Mouse (Mus musculus): ENCODE measurements around the gene Tmem97. TPM values are rescaled to one million over a fixed set of nuclear protein-coding genes. Genes with fewer than 3 reads are reported as not detected.

The Tmem97 gene
- total RNA-seq, 2 experiments from 2014 or later: 27.6 to 40.9 TPM

- no peak for DNase-seq (ENCODE audit: low spot score in 2 of 2)
Observed at GRCm38 (mm10) chr11:78515549-78516325, 34.8 kb downstream of the Tmem97 start.

- no peak for DNase-seq (ENCODE audit: low spot score in 2 of 2)
Observed at GRCm38 (mm10) chr11:78513106-78513790, 37.3 kb downstream of the Tmem97 start.

GRCm38 (mm10) chr11:78512025-78512957, 38.3 kb downstream of the Tmem97 start, which contains the start of the genes Tmem199 and Poldip2:
Gene Tmem199, minus strand, starts transcription at chr11:78512172.
Gene Poldip2, plus strand, starts transcription at chr11:78512193.
- peak; percentile 83 to 86 for DNase-seq (ENCODE audit: low spot score in 2 of 2)

GRCm38 (mm10) chr11:78509148-78509547, 41.4 kb downstream of the Tmem97 start:
- no peak for DNase-seq (ENCODE audit: low spot score in 2 of 2)

- DNase-seq (ENCODE audit: low spot score in 2 of 2): no peak
Observed at GRCm38 (mm10) chr11:78505430-78505829, 45.1 kb downstream of the Tmem97 start.

GRCm38 (mm10) chr11:78502909-78503650, 47.5 kb downstream of the Tmem97 start, which contains the start of gene Sebox:
Gene Sebox, plus strand, starts transcription at chr11:78503447.
- DNase-seq (ENCODE audit: low spot score in 2 of 2): no peak

GRCm38 (mm10) chr11:78501529-78501928, 49.0 kb downstream of the Tmem97 start:
- no peak for DNase-seq (ENCODE audit: low spot score in 2 of 2)

- DNase-seq (ENCODE audit: low spot score in 2 of 2): no peak
Observed at GRCm38 (mm10) chr11:78500623-78501202, 49.9 kb downstream of the Tmem97 start.

- DNase-seq (ENCODE audit: low spot score in 2 of 2): no peak
Observed at GRCm38 (mm10) chr11:78499543-78499942, 51.0 kb downstream of the Tmem97 start.

- no peak for DNase-seq (ENCODE audit: low spot score in 2 of 2)
Observed at GRCm38 (mm10) chr11:78499004-78499403, 51.6 kb downstream of the Tmem97 start, which contains the start of gene Vtn. Gene Vtn, plus strand, starts transcription at chr11:78499091.

- peak; percentile 91 to 92 for DNase-seq (ENCODE audit: low spot score in 2 of 2)
Observed at GRCm38 (mm10) chr11:78497544-78498522, 52.7 kb downstream of the Tmem97 start, which contains the start of gene Sarm1. Gene Sarm1, minus strand, starts transcription at chr11:78497754.

- peak; percentile 15 to 47 for DNase-seq (ENCODE audit: low spot score in 2 of 2)
Observed at GRCm38 (mm10) chr11:78497071-78497541, 53.5 kb downstream of the Tmem97 start.

- DNase-seq (ENCODE audit: low spot score in 2 of 2): no peak
Observed at GRCm38 (mm10) chr11:78495904-78496303, 54.7 kb downstream of the Tmem97 start.

Other genes starting within 250 kb of the Tmem97 start
- 1 to 10 TPM; 1.9 to 4.3 TPM for gene Spag5, start 249.2 kb downstream of the Tmem97 start, total RNA-seq (2021)
- gene Aldoc, start 227.8 kb downstream of the Tmem97 start, total RNA-seq (2021): 10 to 100 TPM; 20.8 to 26.9 TPM
- gene Pigs, start 222.4 kb downstream of the Tmem97 start, total RNA-seq (2021): 10 to 100 TPM; 56.2 to 62.4 TPM
- gene Unc119, start 207.3 kb downstream of the Tmem97 start, total RNA-seq (2021): 10 to 100 TPM; 25.8 to 29.0 TPM
- under 1 TPM; 0.19 to 0.20 TPM for gene Foxn1, start 164.2 kb downstream of the Tmem97 start, total RNA-seq (2021)
- not detected for gene Slc13a2, start 128.6 kb downstream of the Tmem97 start, total RNA-seq (2021)
- gene Slc46a1, start 85.1 kb downstream of the Tmem97 start, total RNA-seq (2021): 10 to 100 TPM; 27.4 to 32.0 TPM
- gene Sarm1, start 53.0 kb downstream of the Tmem97 start, total RNA-seq (2021): 1 to 10 TPM; 5.3 to 6.4 TPM
- gene Vtn, start 51.7 kb downstream of the Tmem97 start, total RNA-seq (2021): 1 to 10 TPM; 1.6 to 4.5 TPM
- gene Sebox, start 47.3 kb downstream of the Tmem97 start, total RNA-seq (2021): not detected
- gene Tmem199, start 38.6 kb downstream of the Tmem97 start, total RNA-seq (2021): 10 to 100 TPM; 27.8 to 28.0 TPM
- 100 to 1,000 TPM; 153 to 166 TPM for gene Poldip2, start 38.6 kb downstream of the Tmem97 start, total RNA-seq (2021)
- 10 to 100 TPM; 38.3 to 43.0 TPM for gene Tnfaip1, start 14.4 kb downstream of the Tmem97 start, total RNA-seq (2021)
- 10 to 100 TPM; 91.4 to 96.0 TPM for gene Ift20, start 14.4 kb downstream of the Tmem97 start, total RNA-seq (2021)
- gene Nlk, start 146.6 kb upstream of the Tmem97 start, total RNA-seq (2021): 10 to 100 TPM; 39.0 to 84.5 TPM
- gene Ccnq, start 201.0 kb upstream of the Tmem97 start, total RNA-seq (2021): 10 to 100 TPM; 35.8 to 45.9 TPM

Data from adrenal gland, adult 18-20 months (tissue).